Mouse (Mus musculus) spleen, adult 18-20 months (tissue): ENCODE measurements around the gene Gm45062.

Experiments used
- DNase-seq, 2 experiments: peaks; one replicate each; pipeline ENCODE4 v3.0.0; 2022; ENCODE audit warnings: mixed read lengths in 2 of 2

Gene Gm45062

GRCm38 (mm10) chr6:8259004-8259666 is at the start of gene Gm45062, which contains the start of the genes Rpa3 and Umad1:
Gm45062 (plus strand) TSS chr6:8259450.
Rpa3 (minus strand) TSS chr6:8259173.
Umad1 (plus strand) TSS chr6:8259288.
- peak; percentile 92 to 93 for DNase-seq

GRCm38 (mm10) chr6:8209866-8210186 is 49.4 kb upstream of the Gm45062 start:
- DNase-seq, result no peak

GRCm38 (mm10) chr6:8210661-8211060 is 48.6 kb upstream of the Gm45062 start:
- no peak for DNase-seq

GRCm38 (mm10) chr6:8227035-8227434 is 32.2 kb upstream of the Gm45062 start:
- no peak for DNase-seq

GRCm38 (mm10) chr6:8228596-8228995 is 30.7 kb upstream of the Gm45062 start:
- no peak for DNase-seq

GRCm38 (mm10) chr6:8258316-8258715 is 934 bp upstream of the Gm45062 start:
- DNase-seq, result no peak

GRCm38 (mm10) chr6:8259667-8260044 is 406 bp downstream of the Gm45062 start:
- no peak for DNase-seq

- DNase-seq, result no peak
Observed at GRCm38 (mm10) chr6:8271047-8271446, 11.8 kb downstream of the Gm45062 start.

- peak in 1 of 2 experiments; percentile 50 for DNase-seq
Observed at GRCm38 (mm10) chr6:8274387-8275054, 15.3 kb downstream of the Gm45062 start.

- DNase-seq, result peak; percentile 10 to 69
Observed at GRCm38 (mm10) chr6:8275098-8275497, 15.8 kb downstream of the Gm45062 start.

- no peak for DNase-seq
Observed at GRCm38 (mm10) chr6:8276431-8276830, 17.2 kb downstream of the Gm45062 start.

GRCm38 (mm10) chr6:8278426-8279002 is 19.3 kb downstream of the Gm45062 start:
- peak in 1 of 2 experiments; percentile 26 for DNase-seq

- no peak for DNase-seq
Observed at GRCm38 (mm10) chr6:8283255-8283654, 24.0 kb downstream of the Gm45062 start.

GRCm38 (mm10) chr6:8285401-8285960 is 26.2 kb downstream of the Gm45062 start:
- DNase-seq, result no peak

GRCm38 (mm10) chr6:8286146-8286545 is 26.9 kb downstream of the Gm45062 start:
- no peak for DNase-seq

GRCm38 (mm10) chr6:8288755-8289580 is 29.7 kb downstream of the Gm45062 start:
- peak in 1 of 2 experiments; percentile 13 for DNase-seq

GRCm38 (mm10) chr6:8294048-8294784 is 35.0 kb downstream of the Gm45062 start:
- DNase-seq, result no peak

- no peak for DNase-seq
Observed at GRCm38 (mm10) chr6:8299066-8299863, 40.0 kb downstream of the Gm45062 start.

GRCm38 (mm10) chr6:8307878-8308775 is 48.9 kb downstream of the Gm45062 start:
- no peak for DNase-seq

GRCm38 (mm10) chr6:8312554-8312953 is 53.3 kb downstream of the Gm45062 start:
- DNase-seq, result no peak
